Mouse (Mus musculus) hindlimb bud, embryonic 11.5 days (tissue): ENCODE data around the gene C1qa.

Source experiments
- DNase-seq: peaks from one replicate; pipeline ENCODE4 v3.0.0-alpha.2; 2012; ENCODE audit warnings: low read depth, low spot score; ENCODE audit errors: extremely low spot score

The C1qa gene

DNA sequence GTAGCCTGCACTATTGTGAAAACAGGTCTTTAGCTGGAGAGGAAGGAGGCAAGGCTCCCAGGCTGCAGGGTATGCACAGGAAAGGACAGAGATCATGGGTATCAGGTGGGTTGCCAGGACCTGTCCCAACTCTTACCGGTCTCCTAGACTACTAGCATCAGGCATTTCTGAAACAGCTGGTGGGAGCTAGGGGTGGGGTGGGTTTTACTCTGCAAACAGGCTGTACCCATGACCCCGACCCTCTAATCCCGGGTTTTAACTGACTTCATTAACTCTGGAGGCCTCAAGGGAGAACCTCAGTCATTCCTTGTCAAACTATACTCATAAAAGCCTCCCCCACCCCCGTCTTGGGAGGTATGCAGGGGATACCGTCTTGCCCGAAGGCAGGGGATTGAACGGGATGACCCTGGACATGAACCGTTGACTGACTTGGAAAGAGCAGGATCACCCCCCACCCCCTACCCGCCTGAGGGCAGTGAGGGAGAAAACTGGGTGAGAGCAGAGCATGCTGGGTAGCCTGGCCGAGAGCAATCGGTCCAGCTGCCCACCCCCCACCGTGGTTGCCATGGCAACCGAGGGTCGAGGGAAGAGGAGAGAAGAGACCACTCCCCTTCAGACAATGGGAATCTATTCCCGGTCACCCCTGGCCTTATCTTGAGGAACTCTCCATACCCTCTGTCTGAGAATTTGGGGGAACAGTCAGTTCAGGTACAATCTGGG, 33.7 kb downstream of the C1qa start:
- no peak for DNase-seq

- no peak for DNase-seq
These were observed 35.1 kb downstream of the C1qa start for GRCm38 (mm10) chr4:136863517-136863916.

GRCm38 (mm10) chr4:136862411-136862810, 36.2 kb downstream of the C1qa start:
- no peak for DNase-seq

DNA sequence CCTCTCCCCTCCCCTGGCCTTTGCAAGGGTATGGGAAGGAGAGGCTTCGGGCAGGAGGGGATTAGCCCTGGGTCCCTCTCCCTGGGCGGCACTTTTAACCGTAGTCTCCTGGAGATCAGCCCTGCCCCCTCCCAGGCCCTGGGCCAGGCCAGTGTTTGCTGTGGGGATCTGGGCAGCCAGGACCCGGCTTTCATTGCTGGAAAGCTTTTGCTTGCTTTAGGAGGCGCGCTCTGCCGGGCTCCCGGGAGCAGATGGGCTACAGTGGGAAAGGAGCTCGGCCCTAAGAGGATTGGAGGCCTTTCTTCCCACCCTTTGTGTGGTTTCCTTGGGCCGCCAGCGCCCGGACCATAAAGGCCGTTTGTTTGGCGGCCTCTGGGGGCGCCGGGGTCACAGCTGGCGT, 36.8 kb downstream of the C1qa start:
- no peak for DNase-seq

GRCm38 (mm10) chr4:136860022-136860421, 38.6 kb downstream of the C1qa start:
- DNase-seq = no peak

GRCm38 (mm10) chr4:136855081-136855480, 43.5 kb downstream of the C1qa start:
- DNase-seq = no peak

GRCm38 (mm10) chr4:136852989-136853388, 45.6 kb downstream of the C1qa start:
- no peak for DNase-seq

GRCm38 (mm10) chr4:136852119-136852518, 46.5 kb downstream of the C1qa start:
- DNase-seq = no peak

- no peak for DNase-seq
These were observed 50.0 kb downstream of the C1qa start for GRCm38 (mm10) chr4:136848565-136848964.

DNA sequence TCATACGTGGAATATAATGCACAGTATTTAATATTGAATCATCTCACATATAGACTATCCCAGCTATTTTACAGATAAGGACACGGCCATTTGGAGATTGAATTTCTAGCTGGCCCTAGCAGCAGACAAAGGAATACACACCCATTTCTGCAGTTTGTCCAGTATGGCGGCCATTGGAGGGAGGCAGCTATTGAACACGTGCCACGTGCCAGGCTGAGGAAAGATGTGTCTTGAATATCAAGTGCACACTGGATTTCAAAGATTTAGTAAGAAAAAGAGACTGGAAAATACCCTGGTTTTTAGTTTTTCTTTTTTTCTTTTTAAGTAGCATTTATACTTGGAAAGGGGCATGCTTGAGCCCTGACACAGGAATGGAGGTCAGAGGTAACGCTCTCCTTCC, 51.4 kb downstream of the C1qa start:
- DNase-seq = no peak
